Mouse (Mus musculus) thymus, adult 2 months (tissue): Measurements from ENCODE around the gene Ift80.
"Not testable (repeated sequence)": the region's sequence is repeated elsewhere in the genome, so short reads cannot be mapped to it uniquely, and the experiment has no call there.

Experiments used
- CTCF ChIP-seq: fragments of 200-500 bp; IDR thresholded peaks from 2 replicates; pipeline ENCODE4 v1.5.1; 2012; ENCODE audit warnings: mild to moderate bottlenecking, control low read depth, low read length, moderate library complexity, borderline replicate concordance; ENCODE audit not compliant: control insufficient read depth, poor library complexity, insufficient read depth; ENCODE audit errors: extremely low read depth
- POLR2A ChIP-seq: fragments of 200-500 bp; IDR thresholded peaks from 2 replicates; pipeline ENCODE4 v1.6.1; 2012; ENCODE audit warnings: mild to moderate bottlenecking, low read length, control low read depth, moderate library complexity; ENCODE audit not compliant: control insufficient read depth, poor library complexity, insufficient read depth; ENCODE audit errors: extremely low read depth

DNA sequence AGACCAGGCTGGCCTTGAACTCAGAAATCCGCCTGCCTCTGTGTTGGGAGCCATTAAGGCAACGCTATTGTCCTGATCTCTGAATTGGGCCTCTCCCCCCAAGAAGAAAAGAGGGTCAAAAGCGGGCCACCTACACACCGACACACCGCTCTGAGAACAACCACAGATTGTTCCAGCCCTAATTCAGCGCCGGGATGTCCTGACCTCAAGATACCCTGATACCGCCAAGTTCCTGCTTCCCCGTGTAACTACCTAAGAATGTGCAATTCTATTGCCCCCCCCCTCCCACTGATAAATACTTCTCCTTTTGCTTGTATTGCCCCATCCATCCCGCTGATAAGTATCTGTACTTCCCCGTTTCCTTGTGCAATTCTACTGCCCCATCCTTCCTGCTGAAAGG, 52.4 kb downstream of the Ift80 start:
- TF ChIP-seq CTCF, POLR2A: not testable (repeated sequence)
